Mouse (Mus musculus) intestine, embryonic 16.5 days (tissue): ENCODE measurements around the gene Nans. TPM values are rescaled to one million over a fixed set of nuclear protein-coding genes. Genes with fewer than 3 reads are reported as not detected.

Experiments used
- ATAC-seq: fragments of 200-750 bp; cut with Nextera tagmentation; 2 replicates; pipeline ENCODE4 v1.8.0; 2017; ENCODE audit warnings: moderate TSS enrichment, moderate library complexity
- H3K27ac ChIP-seq: fragments of 300-500 bp; sonication (generic); 2 replicates; pipeline ENCODE4 v1.5.1; 2014; ENCODE audit warnings: mild to moderate bottlenecking, low read length
- H3K27me3 ChIP-seq: fragments of 300-500 bp; sonication (generic); replicated peaks from 2 replicates; pipeline ENCODE4 v1.6.1; 2014; ENCODE audit warnings: low read length, control low read depth, mixed read lengths; ENCODE audit not compliant: control insufficient read depth, insufficient read depth
- H3K36me3 ChIP-seq: fragments of 300-500 bp; sonication (generic); 2 replicates; pipeline ENCODE4 v1.6.1; 2014; ENCODE audit warnings: low read length, control low read depth; ENCODE audit not compliant: control insufficient read depth, insufficient read depth
- H3K4me1 ChIP-seq: fragments of 300-500 bp; sonication (generic); 2 replicates; pipeline ENCODE4 v1.6.1; 2014; ENCODE audit warnings: low read length, control low read depth, mixed read lengths; ENCODE audit not compliant: control insufficient read depth, insufficient read depth
- H3K4me2 ChIP-seq: fragments of 300-500 bp; sonication (generic); 2 replicates; pipeline ENCODE4 v1.6.1; 2014; ENCODE audit warnings: low read depth, low read length, control low read depth
- H3K4me3 ChIP-seq: fragments of 300-500 bp; sonication (generic); 2 replicates; pipeline ENCODE4 v1.5.1; 2014; ENCODE audit warnings: mild to moderate bottlenecking, low read length
- H3K9ac ChIP-seq: fragments of 300-500 bp; sonication (generic); 2 replicates; pipeline ENCODE4 v1.6.1; 2014; ENCODE audit warnings: low read depth, low read length
- H3K9me3 ChIP-seq: fragments of 300-500 bp; sonication (generic); 2 replicates; pipeline ENCODE4 v1.6.1; 2016; ENCODE audit warnings: low read length, control low read depth; ENCODE audit not compliant: control insufficient read depth
- WGBS: fragments of 180-500 bp; shearing (Covaris S2); extraction: QIAGEN DNeasy Blood & Tissue Kit; methylation state at CpG from one replicate; pipeline ENCODE4 v1.1.7; 2014; 5-methylcytosine and 5-hydroxymethylcytosine counted together
- polyA plus RNA-seq: library from polyadenylated mRNA; unstranded; fragments of >200 nt; fragmentation: Nextera tagmentation; extraction: Ambion mirVana; gene quantifications from 2 replicates; pipeline ENCODE4 v1.2.1, GENCODE M21; 2015

The Nans gene
- polyA plus RNA-seq = 112 and 120 TPM in 2 replicates

DNA sequence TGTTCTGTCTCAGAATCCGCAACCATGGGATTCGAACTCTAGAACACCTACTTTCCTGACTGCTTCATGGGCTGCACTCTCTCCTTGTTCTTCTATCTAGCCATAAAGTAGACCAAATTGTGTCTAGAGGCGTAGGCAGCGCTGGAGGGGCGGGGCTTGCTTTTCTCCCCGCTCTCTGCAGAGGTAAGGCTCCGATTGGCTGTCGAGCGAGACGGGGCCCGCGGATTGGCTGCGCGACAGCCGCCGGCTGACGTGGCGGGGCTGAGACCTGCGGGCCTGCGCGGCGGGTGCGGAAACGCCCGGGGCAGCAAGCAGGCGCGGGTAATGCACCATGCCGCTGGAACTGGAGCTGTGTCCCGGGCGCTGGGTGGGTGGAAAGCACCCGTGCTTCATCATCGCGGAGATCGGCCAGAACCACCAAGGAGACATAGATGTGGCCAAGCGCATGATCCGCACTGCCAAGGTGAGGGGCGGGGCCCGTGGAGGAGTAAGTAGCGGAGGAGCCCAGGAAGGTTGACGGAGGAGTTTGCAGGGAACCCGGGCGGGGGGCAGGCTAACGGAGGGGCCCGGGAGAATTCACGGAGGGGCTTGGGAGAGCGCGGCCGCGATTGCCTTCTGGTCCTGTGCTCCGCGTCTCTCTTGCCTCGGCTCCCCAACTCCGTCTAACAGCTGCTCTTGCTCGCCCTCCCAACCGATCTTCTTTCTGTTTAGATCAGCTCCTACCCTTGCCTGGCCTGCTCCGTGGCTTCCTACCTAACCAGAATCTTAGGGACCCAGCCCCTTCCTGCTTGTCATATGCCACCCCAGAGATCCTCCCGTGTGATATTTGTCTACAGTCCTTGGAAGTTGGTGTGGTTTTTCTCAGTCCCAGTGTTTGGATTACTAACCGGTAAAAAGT, at the start of gene Nans:
Gene Nans, plus strand, starts transcription at position 221 of the 898 bp plus-strand sequence.
- H3K4me3 ChIP-seq = peak within 1 kb of the TSS; percentile 87
- H3K4me2 ChIP-seq = peak within 1 kb of the TSS; percentile 77
- peak within 1 kb of the TSS; percentile 87 for H3K9ac ChIP-seq
- H3K4me1 ChIP-seq = peaks cover 11% of the 10 kb centered on the region
- under 1% methylated on average over 58 of the region's 58 CpGs for WGBS
- peaks cover 9% of the 10 kb centered on the region for H3K36me3 ChIP-seq
- peak within 1 kb of the TSS; percentile 72 for H3K27ac ChIP-seq
- H3K9me3 ChIP-seq = no peaks in the 10 kb centered on the region
- peak; percentile 98 for ATAC-seq
- H3K27me3 ChIP-seq = no peaks in the 10 kb centered on the region

DNA sequence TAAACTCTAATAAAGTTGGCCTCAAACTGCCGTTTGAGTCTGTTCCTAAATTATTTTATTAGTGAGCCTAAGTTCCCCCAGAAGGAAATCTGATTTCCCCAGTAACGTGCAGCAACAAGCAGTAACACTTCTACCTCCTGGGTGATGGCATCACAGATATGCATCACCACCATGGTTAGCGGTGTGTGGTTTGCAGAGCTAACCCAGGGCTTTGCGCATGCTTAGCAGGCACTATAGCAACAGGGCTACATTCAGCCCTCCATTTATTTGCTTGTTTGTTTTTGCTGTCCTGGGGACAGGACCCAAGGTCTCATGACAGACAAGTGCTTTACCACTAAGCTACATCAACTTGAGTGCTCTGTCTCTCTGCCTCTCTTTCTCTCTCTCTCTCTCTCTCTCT, 46.5 kb upstream of the Nans start:
- no peak overlapping the region for H3K4me2 ChIP-seq
- no peaks in the 10 kb centered on the region for H3K9me3 ChIP-seq
- no peaks in the 10 kb centered on the region for H3K27me3 ChIP-seq
- ATAC-seq = no peak
- no peaks in the 10 kb centered on the region for H3K36me3 ChIP-seq
- H3K4me1 ChIP-seq = no peaks in the 10 kb centered on the region
- no peak overlapping the region for H3K9ac ChIP-seq
- H3K27ac ChIP-seq = no peak overlapping the region
- no peak overlapping the region for H3K4me3 ChIP-seq
- WGBS = 73% methylated on average over 4 of the region's 4 CpGs

DNA sequence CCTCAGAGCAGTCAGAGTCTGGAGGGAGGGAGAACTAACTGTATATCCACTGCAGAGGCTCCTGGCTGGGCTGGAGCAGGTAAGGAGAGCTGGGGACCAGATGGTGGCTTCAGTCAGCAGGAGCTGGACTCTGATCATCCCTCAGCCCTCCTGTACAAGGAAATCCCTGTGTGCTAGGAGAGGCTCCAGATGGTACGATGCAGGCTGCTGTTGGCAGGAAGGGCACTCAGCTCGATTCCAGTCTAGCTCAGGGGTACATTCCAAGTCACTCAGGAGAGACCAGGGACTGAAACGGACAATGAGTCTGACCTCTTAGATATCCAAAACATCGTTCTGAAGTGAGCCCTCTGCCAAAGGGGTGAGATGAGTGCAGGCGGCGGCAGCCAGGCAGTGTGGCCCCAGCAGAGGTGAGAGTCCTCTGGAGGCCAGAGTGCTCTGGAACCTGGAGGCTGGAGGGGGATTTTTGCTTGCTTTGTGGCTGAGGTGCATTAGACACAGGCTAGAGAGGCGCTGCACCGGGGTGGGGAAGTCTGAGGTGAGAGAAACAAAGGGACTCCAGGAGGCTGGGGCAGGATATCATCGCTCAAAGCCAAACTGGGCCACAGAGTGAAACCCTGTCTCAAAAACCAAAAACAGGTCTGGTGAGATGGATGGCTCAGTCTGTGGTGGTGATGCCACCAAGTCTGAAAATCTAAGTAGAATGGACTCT, 43.7 kb upstream of the Nans start:
- H3K27me3 ChIP-seq = no peaks in the 10 kb centered on the region
- H3K4me1 ChIP-seq = no peaks in the 10 kb centered on the region
- no peaks in the 10 kb centered on the region for H3K9me3 ChIP-seq
- H3K36me3 ChIP-seq = no peaks in the 10 kb centered on the region
- WGBS = 53% methylated on average over 9 of the region's 9 CpGs
- no peak overlapping the region for H3K9ac ChIP-seq
- peak overlapping the region; percentile 21; the same call in 1 of the 2 replicates for H3K27ac ChIP-seq
- no peak overlapping the region for H3K4me2 ChIP-seq
- ATAC-seq = peak; percentile 70
- no peak overlapping the region for H3K4me3 ChIP-seq

DNA sequence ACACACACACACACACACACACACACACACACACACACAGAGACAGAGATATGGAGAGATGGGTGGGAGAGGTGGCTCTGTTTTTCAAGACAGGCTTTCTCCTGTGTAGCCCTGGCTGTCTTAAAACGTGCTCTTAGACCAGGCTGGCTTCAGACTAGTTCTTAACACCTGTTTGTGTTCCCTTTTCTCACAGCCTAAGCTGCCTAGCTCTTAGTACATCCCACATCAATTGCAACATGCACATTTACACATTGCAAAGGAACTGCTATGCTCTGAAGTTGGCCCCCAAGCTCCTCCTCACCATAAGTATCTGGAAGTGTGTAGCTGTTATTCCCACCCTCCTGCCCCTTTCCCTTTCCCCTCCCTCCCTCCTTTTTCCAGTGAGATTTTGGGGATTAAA, 41.6 kb upstream of the Nans start:
- ATAC-seq = no peak
- no peaks in the 10 kb centered on the region for H3K9me3 ChIP-seq
- H3K36me3 ChIP-seq = no peaks in the 10 kb centered on the region
- no peak overlapping the region for H3K4me3 ChIP-seq
- 60% methylated on average over 1 of the region's 1 CpGs for WGBS
- no peak overlapping the region for H3K4me2 ChIP-seq
- H3K27ac ChIP-seq = no peak overlapping the region
- H3K27me3 ChIP-seq = no peaks in the 10 kb centered on the region
- H3K9ac ChIP-seq = no peak overlapping the region
- peaks cover under 1% of the 10 kb centered on the region; the same call in 1 of the 2 replicates for H3K4me1 ChIP-seq

DNA sequence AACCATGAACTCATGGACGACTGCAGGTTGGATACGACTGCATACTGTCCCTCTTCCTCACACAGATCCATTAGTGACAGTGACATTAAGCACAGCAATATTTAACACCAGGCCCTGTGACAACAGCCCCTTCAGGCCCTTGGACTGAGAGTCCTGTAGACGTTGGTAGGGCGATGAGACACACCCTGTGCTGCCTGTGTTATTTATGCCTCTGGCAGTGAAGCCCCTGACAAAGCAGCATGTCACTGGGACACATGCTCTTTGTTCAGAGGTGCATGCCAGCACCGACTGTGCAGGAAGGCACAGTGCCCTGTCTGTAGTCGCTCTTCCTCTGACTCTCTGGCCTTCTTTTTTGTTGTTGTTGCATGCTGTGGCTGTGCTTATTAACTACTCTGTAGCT, 40.2 kb upstream of the Nans start:
- H3K4me2 ChIP-seq = no peak overlapping the region
- no peaks in the 10 kb centered on the region for H3K36me3 ChIP-seq
- H3K9me3 ChIP-seq = no peaks in the 10 kb centered on the region
- H3K4me1 ChIP-seq = peaks cover 14% of the 10 kb centered on the region
- WGBS = 45% methylated on average over 6 of the region's 6 CpGs
- no peaks in the 10 kb centered on the region for H3K27me3 ChIP-seq
- no peak for ATAC-seq
- H3K4me3 ChIP-seq = no peak overlapping the region
- H3K9ac ChIP-seq = no peak overlapping the region
- H3K27ac ChIP-seq = no peak overlapping the region

DNA sequence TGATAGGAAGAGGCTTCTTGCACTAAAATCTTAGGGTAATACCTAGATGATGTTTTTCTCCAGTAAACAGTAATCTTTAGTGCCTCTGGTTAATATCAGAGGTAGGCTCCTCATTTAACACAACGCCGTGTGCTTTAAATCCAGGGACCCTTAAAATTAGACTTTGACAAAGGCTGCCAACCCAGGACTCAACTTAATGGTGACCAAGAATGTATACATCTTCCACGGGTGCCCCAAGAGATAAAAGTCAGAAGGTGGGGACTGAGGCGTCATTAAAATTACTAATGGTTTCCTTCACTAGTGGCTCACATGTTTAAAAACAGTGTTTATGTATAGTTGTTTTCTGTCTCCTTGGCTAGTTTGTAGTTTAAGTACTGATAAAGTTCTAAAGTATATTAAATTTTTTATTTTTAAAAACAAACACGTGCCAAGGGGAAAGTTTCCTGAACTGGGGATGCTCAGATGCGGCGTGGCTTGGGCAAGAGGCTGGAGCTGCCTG, 39.0 kb upstream of the Nans start:
- Histone ChIP-seq H3K4me1 (peaks cover 22% of the 10 kb centered on the region), H3K4me3 (peak overlapping the region; percentile 93), H3K27ac (peak overlapping the region; percentile 99), H3K27me3 (no peaks in the 10 kb centered on the region), H3K9me3 (no peaks in the 10 kb centered on the region), H3K4me2 (peak overlapping the region; percentile 92), H3K36me3 (no peaks in the 10 kb centered on the region), H3K9ac (peak overlapping the region; percentile 99)
- 28% methylated on average over 7 of the region's 7 CpGs for WGBS
- ATAC-seq = no peak

DNA sequence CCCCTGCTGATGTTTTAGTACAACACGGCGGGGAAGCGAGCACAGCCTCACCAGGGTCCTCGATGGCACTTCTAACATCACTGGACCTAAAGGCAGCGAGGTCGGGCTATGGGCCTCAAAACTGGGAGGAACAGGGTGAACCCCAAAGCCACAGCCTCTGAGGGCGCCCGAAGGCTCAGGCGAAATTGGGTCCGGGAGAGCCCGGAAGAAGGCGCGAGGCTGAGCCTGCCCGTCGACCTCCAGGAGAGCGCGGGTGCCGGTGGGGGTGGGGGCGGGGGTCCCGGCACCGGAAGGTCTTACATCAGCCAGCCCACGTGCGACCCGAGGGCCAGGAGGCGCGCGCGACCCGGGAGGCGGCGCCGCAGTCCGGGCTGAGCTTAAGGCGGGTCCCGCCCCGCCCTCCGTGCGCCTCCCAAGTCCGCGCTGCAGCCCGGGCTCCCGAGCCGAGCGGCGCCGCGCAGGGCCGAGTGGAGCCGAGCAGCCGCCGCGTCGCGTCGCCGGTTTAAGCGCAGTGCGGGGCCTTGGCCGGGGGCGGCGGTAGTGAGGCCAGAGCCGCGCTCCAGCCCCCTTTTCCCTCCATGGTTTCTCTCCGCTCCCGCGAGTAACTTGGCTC, 38.4 kb upstream of the Nans start, which contains the start of gene Anp32b:
Gene Anp32b, plus strand, starts transcription at position 384 of the 613 bp plus-strand sequence.
- H3K4me2 ChIP-seq = peak within 1 kb of the TSS; percentile 92
- no peaks in the 10 kb centered on the region for H3K36me3 ChIP-seq
- no peaks in the 10 kb centered on the region for H3K9me3 ChIP-seq
- H3K4me3 ChIP-seq = peak within 1 kb of the TSS; percentile 93
- WGBS = under 1% methylated on average over 58 of the region's 66 CpGs
- no peaks in the 10 kb centered on the region for H3K27me3 ChIP-seq
- peaks cover 28% of the 10 kb centered on the region for H3K4me1 ChIP-seq
- peak within 1 kb of the TSS; percentile 99 for H3K9ac ChIP-seq
- H3K27ac ChIP-seq = peak within 1 kb of the TSS; percentile 99
- peak; percentile 96 for ATAC-seq

DNA sequence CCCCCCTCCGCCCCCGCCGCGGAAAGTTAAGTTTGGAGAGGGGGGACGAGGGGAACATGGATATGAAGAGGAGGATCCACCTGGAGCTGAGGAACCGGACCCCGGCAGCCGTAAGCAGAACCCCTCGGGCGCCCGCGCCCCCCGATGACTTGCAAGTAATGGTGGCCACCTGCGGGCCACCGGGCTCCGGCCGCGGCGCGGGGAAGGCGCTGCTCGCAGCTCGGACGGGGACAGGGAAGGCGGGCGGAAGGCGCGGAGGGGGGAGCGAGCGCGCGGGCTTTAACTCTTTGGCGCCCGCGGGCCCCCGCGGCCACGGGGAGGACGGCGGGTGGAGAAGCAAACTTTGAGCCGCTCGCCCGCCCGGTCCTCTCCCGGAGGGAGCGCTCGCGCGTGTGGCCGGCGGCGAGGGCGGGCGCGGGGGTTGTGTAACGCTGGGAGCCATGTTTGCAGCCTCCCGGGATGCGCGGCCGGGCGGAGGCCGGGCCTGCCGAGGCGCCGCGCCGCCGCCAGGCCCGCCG, 37.7 kb upstream of the Nans start:
- ATAC-seq = peak; percentile 45
- under 1% methylated on average over 45 of the region's 70 CpGs for WGBS

More for the DNA sequence above, 37.7 kb upstream of the Nans start:
- Histone ChIP-seq H3K9ac (peak overlapping the region; percentile 99), H3K27ac (peak overlapping the region; percentile 99), H3K4me2 (0 out of 2 replicates have a peak overlapping the region, but pooled peaks have one; percentile 76), H3K27me3 (no peaks in the 10 kb centered on the region), H3K4me1 (peaks cover 34% of the 10 kb centered on the region), H3K36me3 (no peaks in the 10 kb centered on the region), H3K4me3 (peak overlapping the region; percentile 93), H3K9me3 (no peaks in the 10 kb centered on the region)
